Mouse (Mus musculus) lung, adult 2 months (tissue): ENCODE data around the gene Hist1h4i. TPM values are rescaled to one million over a fixed set of nuclear protein-coding genes. Genes with fewer than 3 reads are reported as not detected.

ENCODE experiments used
- DNase-seq: peaks from one replicate; pipeline ENCODE4 v3.0.0; 2022
- H3K4me1 ChIP-seq: fragments of 200-500 bp; 2 replicates; pipeline ENCODE4 v1.6.1; 2011; ENCODE audit warnings: low read length; ENCODE audit not compliant: control insufficient read depth, insufficient read depth
- H3K4me3 ChIP-seq: fragments of 200-500 bp; replicated peaks from 2 replicates; pipeline ENCODE3; 2011; ENCODE audit warnings: low read depth, mild to moderate bottlenecking, control low read depth, low read length; ENCODE audit errors: extremely low read depth
- CTCF ChIP-seq: fragments of 200-500 bp; IDR thresholded peaks from 2 replicates; pipeline ENCODE4 v1.5.1; 2011; ENCODE audit warnings: mild to moderate bottlenecking, low read length, control low read depth; ENCODE audit not compliant: insufficient read depth
- POLR2A ChIP-seq: fragments of 200-500 bp; IDR thresholded peaks from 2 replicates; pipeline ENCODE4 v1.6.1; 2011; ENCODE audit warnings: low read depth, mild to moderate bottlenecking, control low read depth, low read length, borderline replicate concordance; ENCODE audit errors: extremely low read depth
- WGBS: fragments of 180-500 bp; shearing (Covaris S2); methylation state at CpG from one replicate; pipeline ENCODE4 v1.1.7; 2018; 5-methylcytosine and 5-hydroxymethylcytosine counted together
- polyA plus RNA-seq: library from polyadenylated mRNA; depleted of rRNA; stranded (reverse); fragments of >200 nt; gene quantifications from 2 replicates; pipeline ENCODE4 v1.2.3, GENCODE M21; 2012

Gene Hist1h4i
- polyA plus RNA-seq, 1 experiment = 5.1 TPM

- DNase-seq = peak; percentile 93
- Histone ChIP-seq H3K4me1 (peaks cover 3% of the 10 kb centered on the region), H3K4me3 (peak overlapping the region; percentile 60)
- no peak for TF ChIP-seq POLR2A
- peak; percentile 97 for TF ChIP-seq CTCF
- WGBS = 1% methylated on average over 40 of the region's 40 CpGs
These were observed 12.3 kb downstream of the Hist1h4i start for GRCm38 (mm10) chr13:22028673-22029460.

- WGBS = 3% methylated on average over 35 of the region's 35 CpGs
- peak; percentile 78 for DNase-seq
- H3K4me1 ChIP-seq = peaks cover 3% of the 10 kb centered on the region
- no peak for TF ChIP-seq POLR2A
- TF ChIP-seq CTCF = no peak
- peak overlapping the region; percentile 64 for H3K4me3 ChIP-seq
These were observed 14.8 kb downstream of the Hist1h4i start for GRCm38 (mm10) chr13:22026058-22027031.

- peak; percentile 62 for DNase-seq
- peak overlapping the region; percentile 49 for H3K4me3 ChIP-seq
- H3K4me1 ChIP-seq = no peaks in the 10 kb centered on the region; the same call in 1 of the 2 replicates
- TF ChIP-seq POLR2A (no peak), CTCF (no peak)
- 2% methylated on average over 9 of the region's 9 CpGs for WGBS
These were observed 18.9 kb downstream of the Hist1h4i start for GRCm38 (mm10) chr13:22022241-22022640.

GRCm38 (mm10) chr13:22021581-22021980 is 19.6 kb downstream of the Hist1h4i start:
- Histone ChIP-seq H3K4me1 (no peaks in the 10 kb centered on the region; the same call in 1 of the 2 replicates), H3K4me3 (peak overlapping the region; percentile 51)
- no peak for DNase-seq
- WGBS = 1% methylated on average over 11 of the region's 11 CpGs
- no peak for TF ChIP-seq CTCF
- TF ChIP-seq POLR2A = no peak

GRCm38 (mm10) chr13:22020901-22021339 is 20.2 kb downstream of the Hist1h4i start:
- WGBS = 2% methylated on average over 8 of the region's 8 CpGs
- Histone ChIP-seq H3K4me1 (no peaks in the 10 kb centered on the region), H3K4me3 (peak overlapping the region; percentile 63)
- DNase-seq = peak; percentile 51
- TF ChIP-seq POLR2A (no peak), CTCF (no peak)

GRCm38 (mm10) chr13:22019934-22020835 is 21.0 kb downstream of the Hist1h4i start:
- 5% methylated on average over 44 of the region's 44 CpGs for WGBS
- no peak for TF ChIP-seq CTCF
- TF ChIP-seq POLR2A = no peak
- Histone ChIP-seq H3K4me1 (no peaks in the 10 kb centered on the region), H3K4me3 (peak overlapping the region; percentile 63)
- no peak for DNase-seq

GRCm38 (mm10) chr13:22015479-22016450 is 25.4 kb downstream of the Hist1h4i start:
- Histone ChIP-seq H3K4me3 (no peak overlapping the region), H3K4me1 (peaks cover 4% of the 10 kb centered on the region)
- WGBS = 17% methylated on average over 27 of the region's 27 CpGs
- TF ChIP-seq CTCF = no peak
- no peak for TF ChIP-seq POLR2A
- peak; percentile 52 for DNase-seq

GRCm38 (mm10) chr13:22014411-22014845 is 26.7 kb downstream of the Hist1h4i start:
- DNase-seq = no peak
- Histone ChIP-seq H3K4me3 (peak overlapping the region; percentile 27), H3K4me1 (peaks cover 4% of the 10 kb centered on the region)
- 5% methylated on average over 17 of the region's 17 CpGs for WGBS
- TF ChIP-seq POLR2A (no peak), CTCF (no peak)
